ENCODE assay signal across 8 mouse cellular contexts in the genomic region with DNA sequence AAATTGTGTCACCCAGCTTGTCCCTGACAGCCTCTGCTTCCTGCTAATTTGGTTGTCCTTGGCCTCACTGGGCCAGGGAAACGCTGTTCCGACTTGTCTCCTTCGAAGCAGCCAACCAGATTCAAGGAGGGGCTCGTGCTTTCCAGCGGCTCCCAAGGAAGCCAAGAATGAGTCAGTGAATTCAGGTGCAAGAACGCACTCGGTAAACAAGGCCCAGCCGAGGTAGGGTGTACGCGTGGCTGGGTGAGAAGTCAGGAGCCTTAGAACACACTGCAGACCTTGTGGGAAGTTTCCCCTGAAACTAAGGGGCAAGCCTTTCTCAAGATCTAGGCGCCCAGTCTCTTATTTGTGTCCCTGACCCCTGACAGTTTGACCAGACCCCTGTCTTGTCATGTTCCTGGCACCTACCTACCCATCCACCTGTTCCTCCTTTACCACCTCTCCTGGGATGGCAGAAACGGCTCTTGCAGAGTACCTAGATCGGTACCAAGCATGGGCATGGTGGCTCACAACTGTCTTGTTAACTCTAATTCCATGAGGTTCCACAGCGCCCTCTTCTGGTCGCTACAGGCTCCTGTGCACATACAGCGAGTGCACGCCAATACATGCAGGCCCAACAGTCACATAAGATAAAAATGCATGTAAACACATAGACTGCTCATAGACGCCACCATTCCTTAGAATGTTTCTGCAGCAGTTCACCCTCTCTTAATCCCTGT. TPM values are rescaled to one million over a fixed set of nuclear protein-coding genes. Genes with fewer than 3 reads are reported as not detected.
DNase-seq lines count a peak whose midpoint lies in the region; ATAC-seq and TF ChIP-seq lines count a peak whose summit lies in the region.

Gene Dhx32 (minus strand): TSS at position 10 of the 719 bp plus-strand sequence.

- H3K27ac ChIP-seq in bone marrow, adult 2 months (ENCODE audit: control insufficient read depth, insufficient read depth, low read depth, low read length, poor library complexity) = no peak within 1 kb of the TSS
- no peak within 1 kb of the TSS for H3K27ac ChIP-seq in heart, embryonic 13.5 days (replicated peaks)
- H3K27ac ChIP-seq in liver, embryonic 15.5 days (replicated peaks) = peak within 1 kb of the TSS; percentile 35; the same call in 1 of the 2 replicates
- no peak within 1 kb of the TSS for H3K27ac ChIP-seq in neural tube, embryonic 12.5 days
- no peak within 1 kb of the TSS for H3K27ac ChIP-seq in thymus, adult 2 months (ENCODE audit: control insufficient read depth, insufficient read depth, low read length)

- peaks cover 14% of the 10 kb centered on the region for H3K9me3 ChIP-seq in erythroblast, embryonic 14.5 days (ENCODE audit: control insufficient read depth, low read length)
- no peaks in the 10 kb centered on the region for H3K9me3 ChIP-seq in heart, embryonic 13.5 days
- no peaks in the 10 kb centered on the region for H3K9me3 ChIP-seq in liver, embryonic 15.5 days (replicated peaks)
- no peaks in the 10 kb centered on the region for H3K9me3 ChIP-seq in neural tube, embryonic 12.5 days

- peak within 1 kb of the TSS; percentile 57 for H3K4me2 ChIP-seq in heart, embryonic 13.5 days
- H3K4me2 ChIP-seq in liver, embryonic 15.5 days = peak within 1 kb of the TSS; percentile 48
- H3K4me2 ChIP-seq in neural tube, embryonic 12.5 days (replicated peaks) = no peak within 1 kb of the TSS

- DNase-seq in A20 (ENCODE audit: low read depth, low spot score) = peak; percentile 82
- peak; percentile 84 for DNase-seq in kidney, postnatal 10 days
- peak; percentile 30 for DNase-seq in thymus, adult 2 months

- TF ChIP-seq CTCF in bone marrow, adult 2 months (IDR thresholded peaks at IDR 0.05; ENCODE audit: control insufficient read depth, insufficient read depth, low read length) = peak; percentile 58
- TF ChIP-seq CTCF in thymus, adult 2 months (IDR thresholded peaks at IDR 0.05; ENCODE audit: borderline replicate concordance, control insufficient read depth, extremely low read depth, insufficient read depth, low read length, poor library complexity) = peak; percentile 46; the same call in 1 of the 2 replicates

- H3K4me1 ChIP-seq in bone marrow, adult 2 months (ENCODE audit: control insufficient read depth, insufficient read depth, low read length) = no peaks in the 10 kb centered on the region
- H3K4me1 ChIP-seq in erythroblast, embryonic 14.5 days (ENCODE audit: control insufficient read depth) = peaks cover 23% of the 10 kb centered on the region
- 0 out of 2 replicates have a peak, but pooled peaks cover 3% of the 10 kb centered on the region for H3K4me1 ChIP-seq in heart, embryonic 13.5 days
- H3K4me1 ChIP-seq in liver, embryonic 15.5 days (replicated peaks) = peaks cover 13% of the 10 kb centered on the region; the same call in 1 of the 2 replicates
- no peaks in the 10 kb centered on the region for H3K4me1 ChIP-seq in neural tube, embryonic 12.5 days
- no peaks in the 10 kb centered on the region for H3K4me1 ChIP-seq in thymus, adult 2 months (replicated peaks; ENCODE audit: control insufficient read depth, insufficient read depth, low read length)

- peak within 1 kb of the TSS; percentile 37; the same call in 1 of the 2 replicates for H3K9ac ChIP-seq in heart, embryonic 13.5 days
- H3K9ac ChIP-seq in liver, embryonic 15.5 days = peak within 1 kb of the TSS; percentile 29; the same call in 1 of the 2 replicates
- H3K9ac ChIP-seq in neural tube, embryonic 12.5 days = no peak within 1 kb of the TSS

- no peaks in the 10 kb centered on the region for H3K27me3 ChIP-seq in erythroblast, embryonic 14.5 days (ENCODE audit: control insufficient read depth)
- no peaks in the 10 kb centered on the region for H3K27me3 ChIP-seq in heart, embryonic 13.5 days (replicated peaks)
- no peaks in the 10 kb centered on the region for H3K27me3 ChIP-seq in liver, embryonic 15.5 days
- no peaks in the 10 kb centered on the region for H3K27me3 ChIP-seq in neural tube, embryonic 12.5 days (replicated peaks)
- no peaks in the 10 kb centered on the region for H3K27me3 ChIP-seq in thymus, adult 2 months (ENCODE audit: control insufficient read depth, insufficient read depth, low read length)

- no peak for TF ChIP-seq POLR2A in bone marrow, adult 2 months (IDR thresholded peaks at IDR 0.05; ENCODE audit: borderline replicate concordance, control insufficient read depth, low read depth, low read length)
- no peak for TF ChIP-seq POLR2A in thymus, adult 2 months (IDR thresholded peaks at IDR 0.05; ENCODE audit: control insufficient read depth, extremely low read depth, insufficient read depth, low read length, poor library complexity)

- ATAC-seq in heart, embryonic 13.5 days (ENCODE audit: extremely low read depth, insufficient number of reproducible peaks, low FRiP score, low TSS enrichment) = peak; percentile 73
- peak; percentile 85 for ATAC-seq in liver, embryonic 15.5 days (ENCODE audit: insufficient read depth)
- ATAC-seq in neural tube, embryonic 12.5 days (ENCODE audit: low FRiP score, low read depth) = no peak

- H3K4me3 ChIP-seq in bone marrow, adult 2 months (replicated peaks; ENCODE audit: control insufficient read depth, low read depth, low read length) = no peak within 1 kb of the TSS
- peak within 1 kb of the TSS; percentile 47 for H3K4me3 ChIP-seq in erythroblast, embryonic 14.5 days (replicated peaks)
- peak within 1 kb of the TSS; percentile 22 for H3K4me3 ChIP-seq in heart, embryonic 13.5 days
- peak within 1 kb of the TSS; percentile 16 for H3K4me3 ChIP-seq in liver, embryonic 15.5 days (replicated peaks)
- no peak within 1 kb of the TSS for H3K4me3 ChIP-seq in neural tube, embryonic 12.5 days
- H3K4me3 ChIP-seq in thymus, adult 2 months (ENCODE audit: control insufficient read depth, insufficient read depth, low read length) = no peak within 1 kb of the TSS

- WGBS in bone marrow, adult 2 months = 60% methylated on average over 18 of the region's 18 CpGs
- WGBS in heart, embryonic 13.5 days = 23% methylated on average over 18 of the region's 18 CpGs
- 21% methylated on average over 18 of the region's 18 CpGs for WGBS in liver, embryonic 15.5 days (ENCODE audit: insufficient replicate concordance)
- 19% methylated on average over 18 of the region's 18 CpGs for WGBS in neural tube, embryonic 12.5 days
- WGBS in thymus, adult 2 months = 67% methylated on average over 18 of the region's 18 CpGs

- no peaks in the 10 kb centered on the region for H3K36me3 ChIP-seq in erythroblast, embryonic 14.5 days (ENCODE audit: control insufficient read depth)
- H3K36me3 ChIP-seq in heart, embryonic 13.5 days = no peaks in the 10 kb centered on the region
- no peaks in the 10 kb centered on the region for H3K36me3 ChIP-seq in liver, embryonic 15.5 days (replicated peaks)
- H3K36me3 ChIP-seq in neural tube, embryonic 12.5 days = no peaks in the 10 kb centered on the region
- H3K36me3 ChIP-seq in thymus, adult 2 months (ENCODE audit: control insufficient read depth, insufficient read depth, low read length) = no peaks in the 10 kb centered on the region

RNA-seq across cellular contexts. Expression of gene Dhx32, which starts in this region (rescaled TPM):
- polyA plus RNA-seq in bone marrow, adult 2 months (2011; ENCODE audit: insufficient read depth, insufficient read length, low replicate concordance, missing spikeins) = 3.2 and 6.8 TPM in 2 replicates
- 0.74 and 1.1 TPM in 2 replicates for polyA plus RNA-seq in erythroblast, embryonic 14.5 days (2012)
- 27.9 and 29.4 TPM in 2 replicates for polyA plus RNA-seq in heart, embryonic 13.5 days (2015; fragmentation: Nextera tagmentation; extraction: Ambion mirVana)
- 10.7 and 11.2 TPM in 2 replicates for polyA plus RNA-seq in liver, embryonic 15.5 days (2015; fragmentation: Nextera tagmentation; extraction: Ambion mirVana)
- 34.4 and 36.8 TPM in 2 replicates for polyA plus RNA-seq in neural tube, embryonic 12.5 days (2016; fragmentation: Nextera tagmentation; extraction: Ambion mirVana)
- 18.7 and 20.8 TPM in 2 replicates for polyA plus RNA-seq in thymus, adult 2 months (2012; rRNA removed)

Comparison
In these comparisons a context has a peak if more than half of its experiments do, and no peak if none do; other contexts are left out.
1. DNase-seq: peak in every context shown above with its lines; median percentile 84 in kidney, postnatal 10 days; 82 in A20; 30 in thymus, adult 2 months.
2. H3K4me3 ChIP-seq: peak in erythroblast, embryonic 14.5 days (single experiment), heart, embryonic 13.5 days (single experiment) and liver, embryonic 15.5 days (single experiment); none in bone marrow, adult 2 months (single experiment), neural tube, embryonic 12.5 days (single experiment) and thymus, adult 2 months (single experiment).